Mouse (Mus musculus) cortical plate, adult 2 months (tissue): ENCODE data around the gene Sbpl. TPM values are rescaled to one million over a fixed set of nuclear protein-coding genes. Genes with fewer than 3 reads are reported as not detected.

Experiments used
- polyA plus RNA-seq: library from polyadenylated mRNA; depleted of rRNA; stranded (reverse); fragments of >200 nt; gene quantifications from 2 replicates; pipeline ENCODE4 v1.2.3, GENCODE M21; 2012; rRNA removed

The Sbpl gene
- polyA plus RNA-seq, 1 experiment, result not detected

Other genes with a start within 250 kb of the Sbpl start
- 0.21 TPM in 2 replicates for gene 1520401A03Rik, start 232.5 kb downstream of the Sbpl start, polyA plus RNA-seq
- gene Pkmyt1, start 228.9 kb downstream of the Sbpl start, polyA plus RNA-seq, result 10.3 and 10.6 TPM in 2 replicates
- gene Paqr4, start 214.4 kb downstream of the Sbpl start, polyA plus RNA-seq, result 61.8 and 65.7 TPM in 2 replicates
- gene Kremen2, start 209.4 kb downstream of the Sbpl start, polyA plus RNA-seq, result 0.85 and 0.96 TPM in 2 replicates
- 257 and 259 TPM in 2 replicates for gene Flywch1, start 183.7 kb downstream of the Sbpl start, polyA plus RNA-seq
- gene Flywch2, start 169.2 kb downstream of the Sbpl start, polyA plus RNA-seq, result 27.2 and 28.8 TPM in 2 replicates
- gene Srrm2, start 164.7 kb downstream of the Sbpl start, polyA plus RNA-seq, result 640 and 696 TPM in 2 replicates
- 547 and 628 TPM in 2 replicates for gene Elob, start 126.1 kb downstream of the Sbpl start, polyA plus RNA-seq
- gene Prss33, start 119.2 kb downstream of the Sbpl start, polyA plus RNA-seq, result not detected in 2 replicates
- not detected in 2 replicates for gene Prss32, start 111.4 kb downstream of the Sbpl start, polyA plus RNA-seq
- 0.23 and 0.29 TPM in 2 replicates for gene Prss41, start 111.1 kb downstream of the Sbpl start, polyA plus RNA-seq
- not detected in 2 replicates for gene Prss21, start 87.2 kb downstream of the Sbpl start, polyA plus RNA-seq
- gene Dcpp1, start 74.4 kb downstream of the Sbpl start, polyA plus RNA-seq, result not detected in 2 replicates
- not detected in 2 replicates for gene Dcpp2, start 74.4 kb downstream of the Sbpl start, polyA plus RNA-seq
- not detected in 2 replicates for gene Dcpp3, start 37.8 kb downstream of the Sbpl start, polyA plus RNA-seq
- not detected in 2 replicates for gene Sbp, start 13.6 kb downstream of the Sbpl start, polyA plus RNA-seq
- 0.46 and 0.47 TPM in 2 replicates for gene Prss30, start 25.3 kb upstream of the Sbpl start, polyA plus RNA-seq
- gene Prss22, start 42.8 kb upstream of the Sbpl start, polyA plus RNA-seq, result 1.6 and 1.7 TPM in 2 replicates
- 0.08 TPM in 1 of 2 replicates, not detected in the other for gene Prss27, start 82.9 kb upstream of the Sbpl start, polyA plus RNA-seq
- 23.5 and 25.1 TPM in 2 replicates for gene Kctd5, start 118.2 kb upstream of the Sbpl start, polyA plus RNA-seq
- 42.5 and 44.8 TPM in 2 replicates for gene Pdpk1, start 195.7 kb upstream of the Sbpl start, polyA plus RNA-seq
- 33.6 and 36.5 TPM in 2 replicates for gene Amdhd2, start 208.5 kb upstream of the Sbpl start, polyA plus RNA-seq
- gene Atp6v0c, start 214.4 kb upstream of the Sbpl start, polyA plus RNA-seq, result 2,699 and 2,818 TPM in 2 replicates